Mouse (Mus musculus) C2C12 (cell line): ENCODE data around the gene Col9a1. TPM values are rescaled to one million over a fixed set of nuclear protein-coding genes. Genes with fewer than 3 reads are reported as not detected.

Experiments
- H3K27me3 ChIP-seq: one replicate; pipeline ENCODE4 v1.6.1; 2011; ENCODE audit not compliant: control insufficient read depth, insufficient read depth, insufficient read length
- H3K36me3 ChIP-seq: one replicate; pipeline ENCODE4 v1.6.1; 2011; ENCODE audit not compliant: control insufficient read depth, insufficient read depth
- H3K4me3 ChIP-seq: one replicate; pipeline ENCODE4 v1.5.1; 2011; ENCODE audit warnings: mild to moderate bottlenecking, control low read depth; ENCODE audit not compliant: poor library complexity, insufficient read depth, severe bottlenecking
- H3K79me2 ChIP-seq: one replicate; pipeline ENCODE4 v1.6.1; 2011; ENCODE audit not compliant: control insufficient read depth, insufficient read depth
- H3K79me3 ChIP-seq: one replicate; pipeline ENCODE4 v1.6.1; 2011; ENCODE audit warnings: low read depth, control low read depth
- H3ac ChIP-seq: one replicate; pipeline ENCODE3; 2011; ENCODE audit warnings: low read depth; ENCODE audit not compliant: control insufficient read depth, insufficient read length
- CEBPB ChIP-seq: IDR thresholded peaks from one replicate; pipeline ENCODE4 v1.6.1; 2011; ENCODE audit warnings: low read depth, mild to moderate bottlenecking, control low read depth, moderate library complexity
- CTCF ChIP-seq: IDR thresholded peaks from one replicate; pipeline ENCODE4 v1.5.1; 2011; ENCODE audit not compliant: control insufficient read depth, insufficient read depth, insufficient read length
- FOSL1 ChIP-seq: IDR thresholded peaks from one replicate; pipeline ENCODE4 v1.8.0; 2011; ENCODE audit warnings: mild to moderate bottlenecking, low read length; ENCODE audit not compliant: poor library complexity, insufficient read depth, severe bottlenecking
- MAX ChIP-seq: IDR thresholded peaks from one replicate; pipeline ENCODE4 v1.6.1; 2011; ENCODE audit warnings: mild to moderate bottlenecking, control low read depth
- MYOD1 ChIP-seq: IDR thresholded peaks from one replicate; pipeline ENCODE4 v1.6.1; 2011; ENCODE audit warnings: low read depth; ENCODE audit not compliant: control insufficient read depth, insufficient read length
- MYOG ChIP-seq: IDR thresholded peaks from one replicate; pipeline ENCODE4 v1.6.1; 2011; ENCODE audit not compliant: control insufficient read depth, insufficient read length; ENCODE audit errors: extremely low read depth
- USF1 ChIP-seq: IDR thresholded peaks from one replicate; pipeline ENCODE4 v1.6.1; 2011; ENCODE audit warnings: low read depth, mild to moderate bottlenecking, control low read depth, moderate library complexity
- polyA plus RNA-seq: library from polyadenylated mRNA; unstranded; fragments of >200 nt; fragmentation: generic; extraction: Trizol; gene quantifications from one replicate; pipeline ENCODE4 v1.2.1, GENCODE M21; 2012; ENCODE audit warnings: missing spikeins

The Col9a1 gene
- polyA plus RNA-seq, 1 experiment = not detected

DNA sequence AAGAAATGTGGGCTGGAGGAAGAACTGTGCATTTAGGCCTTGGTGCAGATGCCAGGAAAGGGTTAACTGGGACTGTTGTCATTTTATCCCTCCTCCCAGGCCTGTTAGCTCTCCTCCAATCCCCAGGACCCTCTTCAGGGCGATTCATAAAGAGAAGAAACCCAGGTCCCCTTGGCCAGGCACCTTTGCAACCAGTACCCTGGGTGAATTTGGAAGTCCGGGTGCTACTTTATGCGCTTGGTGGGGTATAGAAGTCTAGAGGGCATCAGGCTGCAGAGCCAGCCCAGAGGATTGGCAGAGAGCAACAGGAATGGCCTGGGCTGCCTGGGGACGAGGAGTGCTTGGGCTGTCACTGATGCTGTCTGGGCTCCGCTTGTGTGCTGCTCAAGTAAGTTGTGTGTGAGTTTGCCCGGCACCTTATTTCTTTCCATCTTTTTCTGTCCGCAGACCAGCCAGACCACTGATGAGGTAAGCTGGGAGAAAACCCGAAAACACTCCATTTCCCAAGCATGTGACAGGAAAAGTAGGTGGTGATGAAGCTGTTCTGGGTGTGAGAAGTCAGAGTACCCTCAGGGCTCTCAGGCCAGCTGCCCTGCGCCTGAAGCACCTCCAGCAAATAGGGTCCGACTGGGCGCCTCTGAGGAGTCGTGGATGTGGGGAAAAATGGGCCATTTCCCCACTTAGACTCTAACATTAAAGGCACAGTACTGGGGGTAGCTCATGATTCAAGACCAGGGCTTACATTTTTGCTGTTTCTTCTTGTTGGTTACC is 17.8 kb downstream of the Col9a1 start:
- Histone ChIP-seq H3K79me2 (no peaks in the 10 kb centered on the region), H3K27me3 (peaks cover 4% of the 10 kb centered on the region), H3K79me3 (no peaks in the 10 kb centered on the region), H3ac (no peak overlapping the region), H3K36me3 (no peaks in the 10 kb centered on the region), H3K4me3 (no peak overlapping the region)
- no peak for TF ChIP-seq MYOD1
- no peak for TF ChIP-seq CTCF
- TF ChIP-seq CEBPB = no peak
- TF ChIP-seq MYOG = no peak
- no peak for TF ChIP-seq FOSL1

- Histone ChIP-seq H3K27me3 (peaks cover 3% of the 10 kb centered on the region), H3K79me2 (no peaks in the 10 kb centered on the region), H3K36me3 (no peaks in the 10 kb centered on the region), H3K79me3 (no peaks in the 10 kb centered on the region), H3ac (no peak overlapping the region), H3K4me3 (no peak overlapping the region)
- TF ChIP-seq CEBPB (no peak), CTCF (no peak), MYOD1 (no peak), MAX (no peak), FOSL1 (no peak), USF1 (no peak), MYOG (no peak)
These were observed 18.6 kb downstream of the Col9a1 start for GRCm38 (mm10) chr1:24195951-24196517.

DNA sequence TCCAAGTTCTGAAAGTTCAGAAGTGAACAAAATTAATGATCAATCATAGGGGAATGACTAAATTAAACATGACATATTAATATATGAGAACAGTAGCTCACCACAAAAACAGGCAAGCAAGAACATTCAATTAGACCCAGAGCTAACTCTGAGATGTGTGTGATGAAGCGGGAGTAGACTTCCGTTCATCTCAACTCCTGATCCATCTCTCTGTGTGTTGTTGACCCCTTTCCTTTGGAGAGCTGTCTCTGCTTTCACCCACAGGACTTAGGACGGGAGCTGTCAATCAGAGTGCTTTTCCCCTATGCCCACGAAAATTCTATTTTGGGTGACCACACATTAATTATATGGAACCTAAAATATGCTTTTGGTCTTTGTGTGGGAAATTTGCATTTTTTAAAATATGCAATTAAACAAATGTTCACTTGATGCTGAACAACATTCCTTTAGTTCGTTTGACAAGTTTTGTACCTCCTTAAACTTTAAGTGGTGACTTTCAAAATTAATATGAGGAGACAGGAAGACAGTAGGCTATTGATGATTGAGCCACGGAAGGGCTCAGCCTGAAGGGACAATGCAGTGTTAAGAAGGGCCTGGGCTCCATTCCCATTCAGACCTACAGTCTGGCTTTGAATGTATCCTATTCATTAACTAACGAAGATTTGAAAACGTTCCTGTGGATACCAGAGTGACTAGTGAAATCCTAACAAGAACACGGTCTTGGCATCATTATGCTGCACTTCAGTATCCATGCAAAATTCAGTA is 34.4 kb downstream of the Col9a1 start:
- no peaks in the 10 kb centered on the region for H3K36me3 ChIP-seq
- no peaks in the 10 kb centered on the region for H3K79me3 ChIP-seq
- TF ChIP-seq MYOG (no peak), FOSL1 (no peak), CEBPB (no peak), MAX (no peak), CTCF (no peak), USF1 (no peak), MYOD1 (no peak)
- H3ac ChIP-seq = no peak overlapping the region
- H3K79me2 ChIP-seq = no peaks in the 10 kb centered on the region
- no peak overlapping the region for H3K4me3 ChIP-seq
- H3K27me3 ChIP-seq = no peaks in the 10 kb centered on the region

- H3K27me3 ChIP-seq = no peaks in the 10 kb centered on the region
- H3K79me3 ChIP-seq = no peaks in the 10 kb centered on the region
- no peak for TF ChIP-seq USF1
- TF ChIP-seq MYOD1 = no peak
- TF ChIP-seq CEBPB = no peak
- TF ChIP-seq MAX = no peak
- TF ChIP-seq CTCF = no peak
- TF ChIP-seq FOSL1 = no peak
- no peak for TF ChIP-seq MYOG
- no peaks in the 10 kb centered on the region for H3K79me2 ChIP-seq
- H3K4me3 ChIP-seq = no peak overlapping the region
- H3K36me3 ChIP-seq = no peaks in the 10 kb centered on the region
- H3ac ChIP-seq = no peak overlapping the region
These were observed 41.6 kb downstream of the Col9a1 start for GRCm38 (mm10) chr1:24219041-24219440.

- TF ChIP-seq CEBPB (no peak), MAX (no peak), MYOG (no peak)
- Histone ChIP-seq H3K4me3 (no peak overlapping the region), H3K79me2 (no peaks in the 10 kb centered on the region), H3K36me3 (no peaks in the 10 kb centered on the region), H3K27me3 (no peaks in the 10 kb centered on the region), H3ac (no peak overlapping the region), H3K79me3 (no peaks in the 10 kb centered on the region)
These were observed 44.8 kb downstream of the Col9a1 start for GRCm38 (mm10) chr1:24222231-24222630.
